Mouse (Mus musculus): ENCODE measurements at regions not wholly inside any gene's neighbourhood (a gene's known extent, or its start where the extent isn't known, plus 50 kb on each side); places are given as distances from the start of the nearest gene placed in this dataset.

DNA sequence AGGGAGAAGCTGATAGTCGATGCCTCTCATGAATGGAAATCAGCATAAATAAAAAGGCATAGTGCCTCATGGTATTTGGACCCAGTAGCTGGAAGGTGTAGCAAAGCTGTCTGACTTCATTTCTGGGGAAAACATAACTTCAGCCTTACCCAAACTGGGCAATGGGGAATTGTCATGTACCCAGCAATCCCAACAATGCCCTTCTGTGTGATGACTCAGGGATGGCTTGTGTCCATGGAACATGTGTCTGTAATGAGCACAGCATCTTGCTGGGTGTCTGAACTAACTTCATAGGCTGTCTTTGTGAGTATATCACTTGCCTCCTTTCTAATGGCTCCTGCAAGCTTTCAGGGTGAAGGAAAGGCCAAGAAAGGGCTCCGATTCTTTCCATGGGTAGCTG is 140.3 kb downstream of the Bod1 start:
- DNase-seq: no peak

DNA sequence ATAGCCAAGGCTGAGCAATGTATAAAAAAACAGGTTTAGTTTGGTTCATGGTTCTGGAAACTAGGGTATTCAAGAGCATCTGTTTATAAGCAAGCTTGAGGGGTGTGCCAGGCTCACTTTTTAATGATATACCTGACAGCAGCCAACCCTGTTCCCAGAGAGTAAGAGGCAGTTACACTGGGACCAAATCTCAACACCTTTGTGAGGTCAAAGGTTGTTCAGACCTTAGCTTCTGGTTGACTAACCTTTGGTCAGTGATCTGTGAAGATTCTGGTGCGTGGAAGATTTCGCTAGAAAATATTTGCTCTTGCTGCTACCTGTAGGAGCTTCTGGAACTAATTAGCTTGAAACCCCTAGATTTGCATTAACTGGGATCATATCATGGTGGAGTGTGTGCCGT is 140.8 kb downstream of the Bod1 start:
- no peak for DNase-seq

DNA sequence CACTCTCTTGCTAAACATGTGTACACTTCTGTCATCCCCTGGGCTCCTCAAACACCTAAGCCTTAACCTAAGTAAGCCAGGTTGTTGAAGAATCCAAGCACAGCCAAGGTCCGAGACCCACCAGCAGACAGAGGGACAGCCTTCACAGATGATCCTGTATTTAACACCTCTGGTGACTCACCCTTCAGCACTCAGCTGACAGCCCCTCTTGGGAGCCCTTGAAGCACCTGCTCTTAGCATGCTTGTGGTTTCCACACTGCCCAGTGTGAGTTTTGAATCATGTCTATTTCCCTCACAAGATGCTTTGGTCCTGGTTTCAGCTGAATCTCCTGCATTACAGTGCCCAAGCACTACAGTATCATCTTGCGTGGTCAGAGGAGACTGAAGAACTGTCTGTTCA is 142.0 kb downstream of the Bod1 start:
- no peak for DNase-seq

DNA sequence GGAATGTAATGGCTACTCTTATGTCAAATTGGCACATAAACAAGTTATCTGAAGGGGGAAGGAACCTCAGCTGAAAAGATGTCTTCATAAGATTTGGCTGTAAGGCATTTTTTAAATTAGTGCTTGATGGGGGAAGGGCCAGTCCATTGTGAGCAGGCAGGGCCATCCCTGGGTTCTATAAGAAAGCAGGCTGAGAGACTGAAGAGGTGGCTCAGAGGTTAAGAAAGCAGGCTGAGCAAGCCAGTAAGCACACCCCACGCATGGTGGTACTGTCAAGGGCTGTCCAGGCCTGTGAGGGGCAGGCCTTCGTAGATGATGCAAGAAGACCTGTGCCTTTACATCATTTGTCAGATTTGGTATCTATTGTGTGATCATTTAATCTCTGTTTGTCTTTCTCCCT is 147.0 kb downstream of the Bod1 start:
- DNase-seq: no peak

DNA sequence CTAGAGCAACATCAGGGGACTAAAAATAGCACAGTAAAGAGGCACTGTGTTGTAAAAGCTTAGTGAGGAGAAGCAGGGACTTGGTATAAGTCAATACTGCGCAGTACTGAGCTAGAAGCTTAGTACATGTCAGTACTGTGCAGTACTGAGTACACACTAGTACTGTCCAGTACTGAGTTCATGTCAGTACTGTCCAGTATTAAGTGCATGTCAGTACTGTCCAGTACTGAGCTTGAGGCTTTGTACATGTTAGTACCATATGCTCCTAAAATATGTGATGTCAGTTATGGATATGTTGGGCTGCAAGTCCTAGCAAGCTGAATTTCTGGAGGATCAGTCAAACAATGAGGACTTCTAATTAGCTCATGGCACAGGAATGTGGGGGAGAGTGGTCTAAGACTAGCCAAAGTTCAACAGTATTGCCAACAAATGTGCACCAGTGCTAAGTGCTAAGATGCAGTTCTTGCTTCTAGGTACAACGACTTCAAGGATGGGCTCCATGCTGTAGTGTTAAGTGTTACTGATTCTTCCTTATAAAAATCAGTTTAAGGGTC is 147.5 kb downstream of the Bod1 start:
- no peak for DNase-seq

DNA sequence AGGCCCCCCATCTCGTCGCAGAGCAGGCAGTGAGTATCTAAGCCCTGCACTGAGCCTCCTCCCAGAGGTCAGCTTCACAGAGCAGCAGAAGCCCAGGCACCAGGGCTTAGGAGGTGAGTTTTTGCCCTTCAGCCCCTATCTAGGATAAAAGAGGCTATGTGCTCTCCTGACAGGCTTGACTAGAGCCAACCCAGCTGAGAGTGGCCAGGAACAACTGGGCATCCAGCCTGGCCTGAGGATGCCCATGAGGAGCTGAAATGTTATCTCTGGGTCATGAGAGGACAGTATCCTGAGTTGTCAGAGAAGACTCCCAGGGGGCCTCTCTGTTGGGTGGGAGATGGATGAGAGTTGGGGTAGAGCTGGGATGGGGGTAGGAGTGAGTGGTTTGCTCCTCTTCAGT is 149.6 kb downstream of the Bod1 start:
- no peak for DNase-seq

DNA sequence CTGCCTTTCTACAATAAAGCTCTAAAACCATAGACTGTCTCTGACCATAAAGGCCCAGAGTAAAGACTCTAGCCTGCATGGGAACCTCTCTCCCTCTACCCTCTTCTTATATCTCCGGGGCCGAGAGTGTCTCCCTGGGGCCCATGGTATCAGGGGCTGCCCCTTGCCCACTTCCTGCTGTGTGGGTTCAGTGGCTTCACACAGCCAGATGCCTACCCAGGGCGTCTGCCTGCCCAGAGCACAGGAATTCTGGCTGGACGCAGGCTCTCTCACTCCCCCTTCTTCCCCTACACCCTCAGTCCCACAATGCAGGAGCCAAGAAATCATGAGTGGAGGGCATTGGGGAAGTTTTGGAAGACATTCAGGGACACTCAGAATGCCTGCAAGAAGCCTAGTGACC is 150.8 kb downstream of the Bod1 start:
- no peak for DNase-seq

DNA sequence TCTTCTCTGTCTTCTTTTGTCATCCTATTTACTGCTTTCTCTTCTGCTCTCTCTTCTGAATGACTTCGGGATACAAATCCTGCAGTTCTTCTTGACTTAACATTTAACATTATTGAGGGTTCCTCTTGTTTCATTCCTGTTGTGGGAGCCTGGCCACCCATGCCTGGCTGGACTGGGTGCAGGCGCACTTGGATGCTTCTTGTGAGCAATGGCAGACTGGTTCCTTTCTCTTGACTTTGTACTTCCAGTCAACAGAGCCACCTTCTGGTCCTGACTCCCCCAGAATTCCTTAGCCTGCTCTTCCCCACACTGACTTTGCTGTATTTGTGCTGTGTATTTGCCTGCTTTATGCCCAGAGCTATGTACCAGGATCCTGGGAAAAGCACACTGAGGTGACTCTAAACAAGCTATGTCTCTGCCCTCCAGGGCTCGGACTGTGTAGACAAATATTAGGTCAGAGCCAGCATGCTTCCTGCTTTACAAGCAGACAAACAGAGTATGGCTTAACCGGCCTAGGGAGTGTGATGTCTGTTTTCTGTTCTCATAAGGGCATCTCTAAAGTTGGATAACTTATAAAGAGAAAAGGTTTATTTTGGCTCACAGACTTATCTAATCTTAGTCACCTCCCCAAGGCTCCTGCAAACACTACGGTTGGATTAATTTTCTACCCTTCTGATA is 133.5 kb upstream of the Stc2 start:
- no peak for DNase-seq

DNA sequence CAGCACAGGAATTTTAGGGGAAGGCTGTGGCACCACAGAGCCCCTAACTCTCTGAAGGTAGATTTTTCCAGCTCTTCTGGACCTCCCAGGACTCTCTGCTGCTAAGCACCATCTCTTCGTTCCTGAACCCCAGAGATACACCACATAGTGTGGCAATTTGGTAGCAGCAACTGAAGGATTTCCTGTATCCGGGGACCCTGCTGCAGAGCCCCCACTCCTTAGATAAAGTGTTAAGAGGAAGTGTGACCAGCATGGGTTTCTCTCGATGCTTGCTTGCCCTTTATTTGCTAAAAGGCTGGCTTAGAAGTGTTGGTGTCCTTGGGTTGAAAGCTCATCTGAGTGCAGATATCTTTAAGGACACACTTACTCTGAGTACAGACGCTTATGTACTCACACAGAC is 115.6 kb upstream of the Stc2 start:
- no peak for DNase-seq

DNA sequence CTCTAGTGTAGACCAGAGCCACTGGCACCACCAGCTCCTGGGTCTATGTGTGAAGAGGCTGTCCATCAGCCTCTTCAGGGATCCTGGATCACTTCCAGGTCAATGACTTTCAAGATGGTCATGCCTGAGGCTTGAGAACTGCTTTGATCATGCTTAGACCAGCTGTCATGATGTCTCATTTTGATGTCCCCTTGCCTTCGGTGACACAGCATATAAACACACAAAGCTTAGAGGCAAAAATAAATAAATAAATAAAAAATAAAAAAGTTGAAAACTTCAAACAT is 111.1 kb upstream of the Stc2 start:
- DNase-seq: no peak

DNA sequence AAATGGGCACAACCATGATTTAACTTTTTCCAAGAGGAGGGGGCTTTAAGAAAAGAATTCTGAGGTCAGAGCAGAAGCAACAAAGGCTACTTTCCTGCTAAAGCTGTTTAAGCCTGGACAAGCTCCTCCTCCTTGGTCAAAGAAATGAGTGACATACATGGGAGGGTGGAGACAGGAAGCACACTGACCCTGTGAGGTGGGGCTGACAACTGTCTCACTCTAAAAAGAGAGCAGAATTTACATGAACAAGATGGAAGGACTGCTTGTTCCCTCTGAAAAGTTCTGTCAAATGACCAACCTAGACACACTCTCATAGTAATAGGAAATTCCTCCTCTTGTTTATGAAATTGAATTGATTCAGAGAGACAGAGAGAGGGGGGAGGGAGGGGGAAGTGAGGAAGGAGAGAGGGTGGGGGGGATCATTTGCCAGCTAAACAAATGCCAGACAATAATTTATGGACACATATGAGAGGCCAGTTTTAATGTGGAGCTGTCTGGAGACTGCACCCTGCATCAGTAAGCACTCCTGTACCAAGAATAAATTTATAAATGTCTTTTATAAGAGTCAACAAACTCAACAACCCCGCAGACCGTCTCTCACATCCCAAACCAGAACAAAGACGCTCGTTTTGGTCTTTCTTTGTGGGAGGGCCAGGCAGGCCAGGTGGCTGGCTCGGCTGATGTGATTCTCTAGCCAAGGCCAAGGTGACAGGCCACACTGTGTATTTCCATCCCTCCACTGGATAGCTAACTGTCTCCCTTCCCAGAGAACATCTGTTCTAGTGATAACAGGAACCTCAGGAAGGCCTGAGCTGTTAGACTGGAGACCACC is 110.6 kb upstream of the Stc2 start:
- no peak for DNase-seq

DNA sequence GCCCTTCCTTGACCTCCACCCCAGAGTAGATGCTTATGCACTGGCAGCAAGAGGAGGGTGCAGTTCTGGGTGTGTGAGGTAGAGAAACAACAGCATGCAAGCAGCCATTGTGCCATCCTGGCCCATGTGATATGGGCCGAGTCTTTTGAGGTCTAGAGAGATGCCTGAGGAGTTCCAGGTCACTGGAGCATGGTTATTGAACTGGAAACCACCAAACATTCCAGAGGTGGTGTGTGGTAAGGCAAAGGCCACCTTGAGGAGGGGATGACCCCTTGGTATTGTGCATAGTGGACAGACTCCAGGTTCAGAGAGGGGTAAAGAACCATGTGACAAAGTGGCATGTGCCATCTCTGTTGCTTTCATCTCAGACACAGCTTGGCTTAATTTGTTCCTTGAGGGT is 107.9 kb upstream of the Stc2 start:
- DNase-seq: no peak

DNA sequence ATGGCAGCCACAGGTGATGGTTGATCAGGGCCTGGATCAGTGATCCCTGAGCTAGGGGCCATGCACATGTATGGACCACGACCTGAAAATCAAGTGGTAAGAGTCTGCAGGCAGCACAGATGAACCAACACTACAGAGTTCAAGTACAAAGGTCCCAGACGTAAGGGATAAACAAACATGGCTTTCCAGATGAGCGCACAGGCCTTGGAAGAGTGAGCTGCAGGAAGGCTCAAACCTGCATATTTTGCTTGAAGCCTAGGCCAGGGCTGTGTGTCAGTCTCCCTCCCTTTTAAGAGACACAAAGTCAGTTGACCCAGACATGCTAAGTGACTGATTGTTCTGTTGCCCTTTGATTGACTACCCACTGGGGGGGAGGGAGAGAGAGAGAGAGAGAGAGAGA is 107.2 kb upstream of the Stc2 start:
- DNase-seq: no peak

DNA sequence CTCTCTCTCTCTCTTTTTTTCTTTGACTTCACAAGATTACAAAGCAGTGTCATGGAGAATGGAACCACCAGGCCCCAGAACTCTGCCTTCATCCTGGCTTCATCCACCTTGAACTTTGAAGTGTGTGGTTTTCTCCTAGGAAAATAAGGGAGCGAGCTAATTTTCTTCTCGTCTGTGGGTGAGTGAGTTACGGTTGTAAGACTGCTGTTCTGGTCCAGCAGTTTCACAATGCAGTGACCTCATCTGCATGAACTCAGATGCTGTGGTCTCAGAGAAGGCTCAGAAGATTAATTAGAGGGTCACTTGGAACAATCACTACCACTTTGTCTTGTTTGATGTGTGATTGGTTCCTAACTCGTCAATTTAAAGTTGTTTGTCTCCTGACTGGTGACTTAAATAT is 103.1 kb upstream of the Stc2 start:
- no peak for DNase-seq

DNA sequence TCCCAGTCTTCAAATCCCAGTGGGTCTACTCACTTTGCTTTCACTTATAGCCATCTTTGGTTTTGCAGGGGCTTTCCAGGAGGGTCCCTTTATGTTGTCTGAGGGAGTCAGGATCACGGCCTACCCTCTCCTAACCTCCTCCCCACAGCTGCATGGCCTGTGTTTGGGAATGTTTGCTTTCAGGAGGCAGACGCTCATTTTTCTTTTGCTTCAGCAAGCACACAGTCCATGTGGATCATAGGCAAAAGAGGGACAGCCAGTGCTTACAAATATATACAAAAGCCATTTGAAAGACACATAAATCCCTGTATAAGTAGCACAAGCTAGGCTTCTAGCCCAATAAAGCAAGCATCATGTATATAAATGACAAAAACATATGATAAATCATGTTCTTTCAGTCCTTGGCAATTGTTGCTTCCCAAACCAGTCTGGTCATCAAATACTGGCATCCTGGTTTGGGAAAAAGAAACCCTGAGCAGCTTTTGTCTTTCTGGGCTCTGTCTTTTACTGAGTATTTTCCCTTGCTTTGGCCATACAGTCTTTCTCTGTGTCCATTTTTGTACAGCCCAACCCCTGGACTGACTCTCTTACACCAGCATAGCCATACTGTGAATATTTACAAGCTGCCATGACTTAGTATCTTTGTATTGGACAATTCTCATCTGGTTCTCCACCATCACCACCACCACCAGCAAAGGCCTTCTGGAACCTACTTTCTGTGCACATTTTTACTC is 101.0 kb upstream of the Stc2 start:
- no peak for DNase-seq

DNA sequence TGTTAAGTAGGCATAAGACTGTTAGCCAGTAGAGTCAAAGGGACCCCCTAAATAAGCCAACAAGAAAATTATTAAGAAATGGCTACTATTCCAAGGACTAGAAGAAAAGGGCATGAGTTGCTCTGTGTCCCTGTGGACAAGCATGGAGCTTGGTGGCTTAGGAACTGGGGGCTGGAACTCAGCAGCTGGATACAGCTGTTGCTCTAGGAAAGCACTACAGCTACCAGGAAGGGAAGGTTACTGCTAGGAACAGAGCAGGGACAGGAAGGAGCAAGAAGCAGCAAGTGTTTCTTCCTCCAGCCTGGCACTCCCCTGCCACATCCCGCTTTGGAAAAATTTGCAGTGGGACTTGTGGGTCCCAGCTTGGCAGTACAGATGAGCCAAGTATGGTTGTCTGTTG is 95.0 kb upstream of the Stc2 start:
- DNase-seq: no peak

DNA sequence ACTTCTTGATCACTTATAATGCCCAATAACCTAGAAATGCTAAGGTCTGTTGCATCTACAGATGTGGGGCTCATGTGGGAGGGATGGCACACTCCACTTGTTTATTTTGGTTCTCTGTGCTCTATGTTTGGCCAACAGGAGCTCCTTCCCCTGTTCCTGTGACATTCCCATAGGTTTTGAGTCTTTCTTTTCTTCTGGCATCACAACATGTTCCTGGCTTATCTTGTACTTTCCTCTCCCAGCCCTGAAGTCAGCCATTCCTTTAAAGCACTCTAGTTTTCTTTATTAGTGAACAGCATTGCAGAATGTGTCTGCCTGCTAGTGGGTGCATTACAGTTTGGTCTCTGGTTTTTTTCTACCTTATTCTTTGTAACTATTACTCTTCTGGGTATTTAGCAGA is 92.6 kb upstream of the Stc2 start:
- DNase-seq: no peak

DNA sequence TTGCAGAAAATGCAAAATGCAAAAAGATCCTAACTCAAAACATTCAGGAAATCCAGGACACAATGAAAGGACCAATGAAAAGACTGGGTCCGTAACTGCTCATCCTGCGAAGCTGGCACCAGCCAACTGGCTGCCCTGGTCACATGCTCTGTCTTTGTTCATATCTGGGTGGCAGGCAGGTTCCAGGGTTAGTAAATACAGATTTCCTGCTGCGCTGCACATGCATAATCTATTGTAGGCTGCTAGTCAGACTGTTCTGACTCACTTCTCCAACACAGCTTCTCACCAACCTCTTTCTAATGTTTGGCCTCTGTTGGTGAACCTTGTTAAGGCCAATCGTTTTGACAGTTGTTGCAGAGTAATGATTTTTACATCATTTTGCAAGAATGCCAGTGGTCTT is 92.0 kb upstream of the Stc2 start:
- no peak for DNase-seq

DNA sequence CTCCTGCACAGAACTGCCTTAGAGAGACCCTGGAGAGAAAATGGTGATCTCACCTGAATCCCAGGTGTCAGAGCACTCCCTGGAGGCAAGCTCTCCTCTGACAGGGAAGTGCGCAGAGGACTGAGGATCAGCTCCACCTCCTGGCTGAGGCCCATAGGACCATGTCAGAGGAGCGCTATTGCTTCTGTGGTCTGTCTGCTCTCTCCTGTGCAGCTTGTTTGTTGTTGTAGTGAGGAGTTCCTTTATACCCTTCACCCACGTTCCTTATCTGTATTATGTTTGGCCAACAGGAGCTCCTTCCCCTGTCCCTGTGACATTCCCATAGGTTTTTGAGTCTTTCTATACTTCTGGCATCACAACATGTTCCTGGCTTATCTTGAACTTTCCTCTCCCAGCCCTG is 91.5 kb upstream of the Stc2 start:
- DNase-seq: no peak

DNA sequence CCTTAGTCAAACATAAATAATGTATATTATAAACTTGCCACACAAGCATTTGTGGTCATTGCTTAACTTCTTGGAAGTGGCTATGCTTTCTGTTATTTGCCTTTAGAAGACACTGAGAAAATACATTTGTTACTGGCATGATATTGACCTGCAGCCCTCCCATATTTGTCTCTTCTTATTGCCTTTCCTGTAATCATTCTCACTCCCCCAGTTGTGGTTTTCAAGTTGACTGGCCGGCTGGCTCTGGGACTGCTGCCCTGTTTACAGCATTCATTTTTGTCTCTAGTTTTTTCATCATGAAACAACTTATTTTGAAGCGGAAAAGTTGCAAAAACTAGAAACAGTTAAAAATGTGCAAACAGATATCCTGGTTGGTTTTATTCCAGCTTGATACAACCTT is 57.5 kb upstream of the Stc2 start:
- DNase-seq: no peak

Data from thymus, postnatal 4 days (tissue).